Mouse (Mus musculus): Measurements from ENCODE around the gene Strn3.

DNA sequence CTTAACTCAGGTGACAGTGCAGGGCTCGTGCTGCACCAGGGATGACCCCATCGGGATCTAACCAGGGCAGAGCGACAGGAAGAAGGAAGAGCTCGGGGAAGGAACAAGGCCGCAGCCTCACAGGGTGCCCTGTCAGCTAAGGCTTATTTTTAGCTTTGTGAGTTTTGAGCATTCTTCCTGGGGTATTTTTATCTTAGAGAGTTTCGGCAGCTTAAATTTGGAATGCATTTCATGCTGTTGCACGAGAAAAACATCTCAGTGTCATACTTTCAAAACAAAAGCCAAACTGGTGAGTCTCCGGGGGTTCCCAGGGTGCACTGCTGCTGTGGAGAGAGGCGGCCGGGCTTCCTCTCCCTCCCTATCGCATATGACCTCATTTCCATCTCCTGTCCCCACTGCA, 37.4 kb upstream of the Strn3 start:
- no peak for TF ChIP-seq CTCF (IDR thresholded peaks at IDR 0.05; ENCODE audit: borderline replicate concordance, insufficient read depth, low read depth, low read length)
- TF ChIP-seq POLR2A (IDR thresholded peaks at IDR 0.05; ENCODE audit: borderline replicate concordance, insufficient read depth, low read length) = no peak

Data from cerebellum, adult 2 months (tissue).